Mouse (Mus musculus): Measurements from ENCODE around the gene 4930579F01Rik.

DNA sequence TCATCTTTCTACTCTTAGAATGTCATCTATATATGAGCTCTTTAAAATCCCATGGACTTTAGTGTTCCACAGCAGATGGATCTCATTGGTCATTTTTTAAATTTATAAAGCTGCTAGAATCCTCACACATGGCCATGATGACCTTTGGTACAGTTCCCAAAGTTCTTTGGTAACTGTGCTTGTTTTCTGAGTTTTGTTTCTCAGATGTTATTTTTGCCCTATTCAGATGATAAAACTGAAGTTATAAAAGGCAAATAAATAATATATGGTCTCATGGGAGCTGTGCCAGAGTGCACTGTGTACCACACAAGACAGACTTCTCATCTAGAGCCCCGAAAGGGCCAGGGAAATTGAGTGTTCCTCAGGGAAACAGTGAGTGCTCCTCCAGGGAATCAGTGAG is 35.8 kb upstream of the 4930579F01Rik start:
- TF ChIP-seq CTCF (conservative IDR thresholded peaks at IDR 0.05; ENCODE audit: insufficient read depth, insufficient read length, low read depth, low read length) (no peak), POLR2A (IDR thresholded peaks at IDR 0.05; ENCODE audit: low read depth, low read length) (no peak)

Measured in kidney, adult 2 months (tissue).